Mouse (Mus musculus): ENCODE data around the gene Calm5. TPM values are rescaled to one million over a fixed set of nuclear protein-coding genes. Genes with fewer than 3 reads are reported as not detected.
"Not testable (repeated sequence)": the region's sequence is repeated elsewhere in the genome, so short reads cannot be mapped to it uniquely, and the experiment has no call there.

Gene Calm5
- polyA plus RNA-seq, 1 experiment = not detected

DNA sequence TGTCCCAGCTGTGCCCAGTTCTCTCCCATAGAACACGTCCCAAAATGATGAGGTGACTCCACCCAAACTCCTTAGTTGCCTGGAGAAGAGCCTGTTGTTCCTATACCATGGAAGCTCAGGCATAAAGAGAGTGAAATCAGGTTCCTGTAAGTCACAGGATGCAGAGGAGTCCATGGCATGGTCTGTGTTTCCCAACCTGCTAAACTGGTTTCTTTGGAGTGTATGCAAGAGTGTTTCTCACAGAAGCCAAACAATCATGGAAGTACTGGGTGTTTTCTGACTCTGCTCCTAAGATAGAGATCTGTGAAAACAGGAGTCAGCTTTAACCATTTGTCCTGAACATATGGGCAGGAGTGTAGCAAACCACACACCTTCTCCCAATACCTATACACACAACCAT is 22.0 kb upstream of the Calm5 start:
- no peaks in the 10 kb centered on the region for H3K9me3 ChIP-seq
- TF ChIP-seq GATA1 (IDR thresholded peaks at IDR 0.05; ENCODE audit: borderline replicate concordance, low read length) (no peak), FLI1 (IDR thresholded peaks at IDR 0.05; ENCODE audit: low read length) (no peak)
- H3K36me3 ChIP-seq (replicated peaks; ENCODE audit: low read length) = no peaks in the 10 kb centered on the region
- no peaks in the 10 kb centered on the region; the same call in 1 of the 2 replicates for H3K4me1 ChIP-seq
- H3K27me3 ChIP-seq (replicated peaks) = peaks cover 31% of the 10 kb centered on the region
- H3K4me3 ChIP-seq (replicated peaks) = no peak overlapping the region

- Histone ChIP-seq H3K36me3 (replicated peaks; ENCODE audit: low read length) (no peaks in the 10 kb centered on the region), H3K4me1 (no peaks in the 10 kb centered on the region; the same call in none of the 2 replicates), H3K4me3 (replicated peaks) (no peak overlapping the region), H3K27me3 (replicated peaks) (peaks cover 31% of the 10 kb centered on the region), H3K9me3 (no peaks in the 10 kb centered on the region)
- TF ChIP-seq FLI1 (IDR thresholded peaks at IDR 0.05; ENCODE audit: low read length) = no peak
- no peak for TF ChIP-seq GATA1 (IDR thresholded peaks at IDR 0.05; ENCODE audit: borderline replicate concordance, low read length)
These were observed 21.5 kb upstream of the Calm5 start for GRCm38 (mm10) chr13:3832450-3832849.

DNA sequence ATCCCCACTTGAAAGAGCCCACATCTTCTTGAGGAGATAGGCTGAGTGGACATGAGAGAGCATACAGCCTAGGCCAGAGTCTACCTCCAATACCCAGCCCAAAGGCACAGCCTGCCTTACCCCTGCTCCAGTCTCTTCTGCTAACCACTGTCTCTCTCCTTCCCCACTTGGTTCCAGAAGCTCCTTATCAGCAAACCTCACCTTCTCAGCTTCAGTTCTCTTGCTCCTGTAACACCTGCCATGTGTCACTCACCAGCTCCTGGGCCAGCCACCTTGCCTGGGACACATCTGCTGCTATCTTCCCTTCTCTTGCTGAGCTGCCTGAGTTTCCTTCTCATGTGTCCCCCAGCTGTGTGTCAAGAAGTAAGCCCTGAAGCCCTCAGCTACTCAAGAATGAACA is 20.3 kb upstream of the Calm5 start:
- H3K9me3 ChIP-seq; H3K36me3 ChIP-seq (replicated peaks; ENCODE audit: low read length); H3K4me3 ChIP-seq (replicated peaks); H3K4me1 ChIP-seq: not testable (repeated sequence)
- H3K27me3 ChIP-seq (replicated peaks) = peaks cover 32% of the 10 kb centered on the region

GRCm38 (mm10) chr13:3837312-3837807 is 16.6 kb upstream of the Calm5 start, which contains the start of gene Calm4:
TSS of gene Calm4 (plus strand) at chr13:3837757.
- not testable (repeated sequence) for H3K4me1 ChIP-seq; H3K9me3 ChIP-seq; H3K4me3 ChIP-seq (replicated peaks); H3K36me3 ChIP-seq (replicated peaks; ENCODE audit: low read length)
- peaks cover 14% of the 10 kb centered on the region for H3K27me3 ChIP-seq (replicated peaks)

GRCm38 (mm10) chr13:3840662-3841061 is 13.3 kb upstream of the Calm5 start:
- not testable (repeated sequence) for H3K36me3 ChIP-seq (replicated peaks; ENCODE audit: low read length); H3K4me1 ChIP-seq; H3K4me3 ChIP-seq (replicated peaks); H3K9me3 ChIP-seq
- peaks cover 12% of the 10 kb centered on the region for H3K27me3 ChIP-seq (replicated peaks)

- H3K27me3 ChIP-seq (replicated peaks) = peaks cover 13% of the 10 kb centered on the region
- no peak overlapping the region for H3K4me3 ChIP-seq (replicated peaks)
- 0 out of 2 replicates have a peak, but pooled peaks cover 2% of the 10 kb centered on the region for H3K9me3 ChIP-seq
These were observed 3.6 kb upstream of the Calm5 start for GRCm38 (mm10) chr13:3850330-3850729.

DNA sequence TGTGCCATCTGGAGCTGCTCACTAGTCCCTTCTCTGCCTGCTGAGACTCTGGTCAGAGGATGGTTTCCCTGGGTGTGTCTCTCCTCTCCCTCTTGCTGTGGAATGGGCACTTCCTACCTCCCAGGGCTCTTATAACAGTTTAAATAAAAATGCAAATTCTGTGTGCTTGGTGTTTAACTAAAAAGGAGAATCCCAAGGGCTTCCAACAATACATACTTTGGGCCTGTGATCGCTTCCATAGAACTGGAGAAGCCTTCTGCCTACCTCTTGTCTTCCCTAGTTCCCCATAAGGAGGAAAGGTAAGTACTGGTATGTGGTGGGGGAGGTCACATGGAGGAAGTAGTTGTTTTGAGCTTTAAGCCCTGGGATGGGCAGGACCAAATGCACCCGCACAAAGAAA is 883 bp downstream of the Calm5 start:
- H3K27me3 ChIP-seq (replicated peaks) = peaks cover 38% of the 10 kb centered on the region
- H3K9me3 ChIP-seq = 0 out of 2 replicates have a peak, but pooled peaks cover 2% of the 10 kb centered on the region
- H3K4me3 ChIP-seq (replicated peaks) = no peak overlapping the region
- H3K36me3 ChIP-seq (replicated peaks; ENCODE audit: low read length) = no peaks in the 10 kb centered on the region
- TF ChIP-seq FLI1 (IDR thresholded peaks at IDR 0.05; ENCODE audit: low read length) (no peak), GATA1 (IDR thresholded peaks at IDR 0.05; ENCODE audit: borderline replicate concordance, low read length) (no peak)
- peaks cover 20% of the 10 kb centered on the region for H3K4me1 ChIP-seq

More at GRCm38 (mm10) chr13:3850330-3850729, 3.6 kb upstream of the Calm5 start:
- Histone ChIP-seq H3K36me3 (replicated peaks; ENCODE audit: low read length) (no peaks in the 10 kb centered on the region), H3K4me1 (peaks cover 9% of the 10 kb centered on the region; the same call in 1 of the 2 replicates)
- no peak for TF ChIP-seq GATA1 (IDR thresholded peaks at IDR 0.05; ENCODE audit: borderline replicate concordance, low read length)
- TF ChIP-seq FLI1 (IDR thresholded peaks at IDR 0.05; ENCODE audit: low read length) = no peak

DNA sequence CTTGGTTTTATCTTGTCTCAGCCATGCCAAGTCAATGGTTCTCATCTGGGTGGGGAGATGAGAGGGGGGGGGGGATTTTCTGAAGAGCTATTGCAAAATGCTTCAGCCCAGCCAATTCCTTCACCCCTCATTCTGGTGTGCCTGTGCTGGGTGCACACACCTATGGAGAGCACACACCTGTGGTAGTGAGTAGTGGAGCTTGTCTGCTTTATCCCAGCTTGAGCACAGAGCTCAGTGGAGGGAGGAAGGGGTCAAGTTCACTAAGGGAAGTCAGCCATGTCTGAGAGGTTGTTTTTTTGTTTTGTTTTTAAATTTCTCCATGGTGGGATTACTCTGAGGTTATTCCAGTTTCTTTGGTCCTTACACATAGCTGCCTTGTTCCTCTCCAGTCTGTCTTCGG is 2.3 kb downstream of the Calm5 start:
- TF ChIP-seq GATA1 (IDR thresholded peaks at IDR 0.05; ENCODE audit: borderline replicate concordance, low read length) = no peak
- TF ChIP-seq FLI1 (IDR thresholded peaks at IDR 0.05; ENCODE audit: low read length) = no peak
- peaks cover 20% of the 10 kb centered on the region for H3K4me1 ChIP-seq
- H3K27me3 ChIP-seq (replicated peaks) = peaks cover 43% of the 10 kb centered on the region
- H3K4me3 ChIP-seq (replicated peaks) = no peak overlapping the region
- H3K9me3 ChIP-seq = peaks cover 5% of the 10 kb centered on the region; the same call in 1 of the 2 replicates
- no peaks in the 10 kb centered on the region for H3K36me3 ChIP-seq (replicated peaks; ENCODE audit: low read length)

GRCm38 (mm10) chr13:3861251-3861650 is 7.3 kb downstream of the Calm5 start:
- no peak overlapping the region for H3K4me3 ChIP-seq (replicated peaks)
- peaks cover 17% of the 10 kb centered on the region for H3K4me1 ChIP-seq
- H3K36me3 ChIP-seq (replicated peaks; ENCODE audit: low read length) = no peaks in the 10 kb centered on the region
- peaks cover 68% of the 10 kb centered on the region for H3K27me3 ChIP-seq (replicated peaks)
- no peak for TF ChIP-seq FLI1 (IDR thresholded peaks at IDR 0.05; ENCODE audit: low read length)
- TF ChIP-seq GATA1 (IDR thresholded peaks at IDR 0.05; ENCODE audit: borderline replicate concordance, low read length) = no peak
- peaks cover 5% of the 10 kb centered on the region; the same call in 1 of the 2 replicates for H3K9me3 ChIP-seq

- no peak for TF ChIP-seq FLI1 (IDR thresholded peaks at IDR 0.05; ENCODE audit: low read length)
- no peak for TF ChIP-seq GATA1 (IDR thresholded peaks at IDR 0.05; ENCODE audit: borderline replicate concordance, low read length)
- Histone ChIP-seq H3K9me3 (peaks cover 5% of the 10 kb centered on the region; the same call in 1 of the 2 replicates), H3K4me1 (peaks cover 15% of the 10 kb centered on the region), H3K36me3 (replicated peaks; ENCODE audit: low read length) (no peaks in the 10 kb centered on the region), H3K27me3 (replicated peaks) (peaks cover 66% of the 10 kb centered on the region), H3K4me3 (replicated peaks) (no peak overlapping the region)
These were observed 8.4 kb downstream of the Calm5 start for GRCm38 (mm10) chr13:3862325-3862724.

Data from megakaryocyte, embryonic 14.5 days (primary cell).